Mouse (Mus musculus) liver, embryonic 13.5 days (tissue): ENCODE results near the gene Hist2h3c2. TPM values are rescaled to one million over a fixed set of nuclear protein-coding genes. Genes with fewer than 3 reads are reported as not detected.
"Not testable (repeated sequence)": the region's sequence is repeated elsewhere in the genome, so short reads cannot be mapped to it uniquely, and the experiment has no call there.

Experiments
- ATAC-seq: fragments of 200-750 bp; cut with Nextera tagmentation; 2 replicates; pipeline ENCODE4 v1.8.0; 2017; ENCODE audit warnings: low read depth, mild to moderate bottlenecking, moderate number of reproducible peaks, moderate library complexity
- DNase-seq: peaks from one replicate; pipeline ENCODE4 v3.0.0; 2022
- H3K27ac ChIP-seq: fragments of 300-500 bp; sonication (generic); 2 replicates; pipeline ENCODE4 v1.5.1; 2015; ENCODE audit warnings: moderate library complexity, mild to moderate bottlenecking, inconsistent platforms
- H3K27me3 ChIP-seq: fragments of 300-500 bp; sonication (generic); 2 replicates; pipeline ENCODE4 v1.6.1; 2015; ENCODE audit warnings: mild to moderate bottlenecking, inconsistent platforms
- H3K36me3 ChIP-seq: fragments of 300-500 bp; sonication (generic); 2 replicates; pipeline ENCODE4 v1.6.1; 2015; ENCODE audit warnings: mild to moderate bottlenecking, inconsistent platforms
- H3K4me1 ChIP-seq: fragments of 300-500 bp; sonication (generic); replicated peaks from 2 replicates; pipeline ENCODE4 v1.6.1; 2015; ENCODE audit warnings: inconsistent platforms
- H3K4me2 ChIP-seq: fragments of 300-500 bp; sonication (generic); 2 replicates; pipeline ENCODE4 v1.6.1; 2015; ENCODE audit warnings: inconsistent platforms, mild to moderate bottlenecking, moderate library complexity
- H3K4me3 ChIP-seq: fragments of 300-500 bp; sonication (generic); replicated peaks from 2 replicates; pipeline ENCODE4 v1.5.1; 2015; ENCODE audit warnings: mild to moderate bottlenecking, inconsistent platforms
- H3K9ac ChIP-seq: fragments of 300-500 bp; sonication (generic); 2 replicates; pipeline ENCODE4 v1.6.1; 2015; ENCODE audit warnings: mild to moderate bottlenecking, inconsistent platforms
- H3K9me3 ChIP-seq: fragments of 300-500 bp; sonication (generic); replicated peaks from 2 replicates; pipeline ENCODE4 v1.6.1; 2016; ENCODE audit warnings: inconsistent platforms
- WGBS: fragments of 180-500 bp; shearing (Covaris S2); methylation state at CpG from one replicate; pipeline ENCODE4 v1.1.7; 2015; ENCODE audit not compliant: insufficient replicate concordance; 5-methylcytosine and 5-hydroxymethylcytosine counted together
- polyA plus RNA-seq: library from polyadenylated mRNA; unstranded; fragments of >200 nt; fragmentation: Nextera tagmentation; extraction: Ambion mirVana; gene quantifications from 2 replicates; pipeline ENCODE4 v1.2.1, GENCODE M21; 2015

The Hist2h3c2 gene
- polyA plus RNA-seq, 1 experiment from 2014 or later: 20.7 TPM

- Histone ChIP-seq H3K4me1 (peaks cover 57% of the 10 kb centered on the region), H3K4me2 (no peak overlapping the region), H3K9ac (peak overlapping the region; percentile 52), H3K27ac (peak overlapping the region; percentile 89; the same call in 1 of the 2 replicates), H3K36me3 (no peaks in the 10 kb centered on the region), H3K9me3 (no peaks in the 10 kb centered on the region), H3K27me3 (no peaks in the 10 kb centered on the region), H3K4me3 (no peak overlapping the region)
- ATAC-seq (no peak), DNase-seq (no peak)
- WGBS: 63% methylated on average over 5 of the region's 5 CpGs
Observed at GRCm38 (mm10) chr3:96255926-96256593, 17.1 kb upstream of the Hist2h3c2 start.

DNA sequence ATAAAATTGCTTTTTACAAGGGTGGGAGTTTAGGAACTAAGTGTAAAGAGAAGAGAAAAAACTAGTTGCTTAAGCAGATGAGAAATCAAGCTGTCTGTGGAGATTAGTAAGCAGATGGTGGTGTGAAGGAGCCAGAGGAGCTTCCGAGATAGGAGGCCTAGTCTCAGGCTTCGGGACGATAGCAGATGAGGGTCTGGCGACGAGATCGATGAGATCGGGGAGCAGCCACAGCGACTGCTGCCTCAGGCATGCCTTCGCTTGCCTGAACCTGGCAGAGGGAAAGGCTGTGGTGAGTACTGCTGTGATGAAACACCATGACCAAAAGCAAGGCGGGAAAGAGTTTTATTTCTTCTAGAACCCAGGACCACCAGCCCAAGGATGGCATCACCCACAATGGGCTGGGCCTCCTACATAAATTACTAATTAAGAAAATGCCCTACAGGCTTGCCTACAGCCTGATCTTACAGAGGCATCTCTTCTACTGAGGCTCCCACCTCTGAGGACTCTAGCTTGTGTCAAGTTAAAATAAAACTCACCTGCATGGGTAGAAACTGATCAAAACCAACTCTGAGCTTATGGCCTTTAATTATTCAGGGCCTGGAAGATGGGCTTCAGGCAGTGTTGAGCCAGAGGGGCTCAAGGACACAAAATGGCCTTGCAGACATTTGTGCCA, 15.9 kb upstream of the Hist2h3c2 start:
- H3K9ac ChIP-seq: peak overlapping the region; percentile 68
- peak overlapping the region; percentile 49 for H3K4me2 ChIP-seq
- DNase-seq: peak; percentile 77
- ATAC-seq: peak; percentile 93
- peak overlapping the region; percentile 20; the same call in 1 of the 2 replicates for H3K4me3 ChIP-seq
- WGBS: 10% methylated on average over 10 of the region's 10 CpGs
- H3K4me1 ChIP-seq: peaks cover 66% of the 10 kb centered on the region
- no peaks in the 10 kb centered on the region for H3K27me3 ChIP-seq
- H3K27ac ChIP-seq: peak overlapping the region; percentile 89
- H3K36me3 ChIP-seq: no peaks in the 10 kb centered on the region
- H3K9me3 ChIP-seq: no peaks in the 10 kb centered on the region

DNA sequence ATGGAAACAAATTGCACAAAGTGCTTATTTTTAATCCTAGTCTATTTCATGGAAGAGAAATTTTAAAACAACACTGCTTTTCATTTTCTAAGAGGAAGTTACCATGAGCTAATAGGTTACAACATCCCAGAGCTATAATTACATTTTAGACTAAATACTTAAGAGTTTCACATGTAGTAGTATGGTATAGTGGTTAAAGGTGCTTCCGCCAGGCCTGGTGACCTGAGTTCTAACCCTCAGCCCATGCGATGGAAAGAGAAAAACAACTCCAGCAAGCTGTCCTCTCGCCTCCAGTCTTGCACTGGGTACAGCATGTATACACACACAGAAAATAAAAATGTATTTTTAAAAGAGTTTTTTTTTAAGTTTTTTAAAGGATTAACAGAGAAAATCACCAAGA, 12.9 kb upstream of the Hist2h3c2 start:
- Histone ChIP-seq H3K4me1 (peaks cover 82% of the 10 kb centered on the region), H3K27ac (peak overlapping the region; percentile 57; the same call in 1 of the 2 replicates), H3K9ac (no peak overlapping the region), H3K4me3 (no peak overlapping the region), H3K4me2 (no peak overlapping the region), H3K9me3 (no peaks in the 10 kb centered on the region), H3K36me3 (no peaks in the 10 kb centered on the region), H3K27me3 (no peaks in the 10 kb centered on the region)
- DNase-seq: no peak
- no peak for ATAC-seq
- WGBS: 73% methylated on average over 3 of the region's 3 CpGs

DNA sequence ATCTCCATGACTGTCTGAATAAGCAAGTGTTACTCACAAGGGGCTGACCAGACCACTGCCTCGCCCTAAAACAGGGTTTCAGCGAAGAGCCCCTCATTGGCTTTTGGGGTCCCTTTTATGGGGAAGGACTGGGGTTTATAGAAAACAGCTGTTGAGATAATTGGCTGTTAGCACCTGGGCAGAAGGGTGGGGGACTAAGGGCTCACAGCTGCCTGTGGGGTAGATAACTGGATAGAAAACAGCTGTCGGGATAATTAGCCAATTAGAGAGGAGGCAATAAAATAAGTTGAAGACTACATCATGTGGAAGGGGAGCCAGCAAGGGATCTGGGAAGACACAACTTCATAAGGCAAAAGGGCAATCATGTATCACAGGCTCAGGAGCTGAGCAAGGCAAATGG, 12.0 kb upstream of the Hist2h3c2 start:
- ATAC-seq (no peak), DNase-seq (no peak)
- peak overlapping the region; percentile 93 for H3K27ac ChIP-seq
- H3K9me3 ChIP-seq: no peaks in the 10 kb centered on the region
- WGBS: 49% methylated on average over 3 of the region's 3 CpGs
- peak overlapping the region; percentile 63 for H3K9ac ChIP-seq
- no peaks in the 10 kb centered on the region for H3K27me3 ChIP-seq
- H3K36me3 ChIP-seq: no peaks in the 10 kb centered on the region
- H3K4me2 ChIP-seq: peak overlapping the region; percentile 32
- H3K4me3 ChIP-seq: no peak overlapping the region
- H3K4me1 ChIP-seq: peaks cover 75% of the 10 kb centered on the region

DNA sequence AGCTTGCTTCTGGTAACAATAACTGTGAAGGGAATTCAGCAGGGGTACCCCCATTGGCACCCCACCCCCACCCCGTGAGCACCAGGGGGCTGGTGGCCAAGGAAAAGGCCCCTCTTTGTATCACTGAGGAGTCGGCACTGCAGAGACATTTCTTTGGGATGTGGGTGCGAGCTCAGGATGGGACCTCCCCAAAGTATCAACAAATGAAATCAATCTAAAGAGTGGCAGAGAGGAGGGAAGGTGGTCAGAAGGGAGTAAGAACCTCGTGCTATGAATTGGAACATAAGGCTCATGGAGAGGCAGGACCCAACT, 10.1 kb upstream of the Hist2h3c2 start:
- 62% methylated on average over 4 of the region's 4 CpGs for WGBS
- Histone ChIP-seq H3K4me1 (peaks cover 67% of the 10 kb centered on the region), H3K4me2 (peak overlapping the region; percentile 69), H3K27me3 (no peaks in the 10 kb centered on the region), H3K4me3 (peak overlapping the region; percentile 63), H3K9ac (peak overlapping the region; percentile 82), H3K27ac (peak overlapping the region; percentile 93), H3K9me3 (no peaks in the 10 kb centered on the region), H3K36me3 (no peaks in the 10 kb centered on the region)
- ATAC-seq (no peak), DNase-seq (no peak)

- Histone ChIP-seq H3K4me2 (peak overlapping the region; percentile 69), H3K27me3 (no peaks in the 10 kb centered on the region), H3K36me3 (no peaks in the 10 kb centered on the region), H3K9me3 (no peaks in the 10 kb centered on the region), H3K9ac (peak overlapping the region; percentile 82), H3K27ac (peak overlapping the region; percentile 93), H3K4me3 (peak overlapping the region; percentile 63), H3K4me1 (peaks cover 67% of the 10 kb centered on the region)
- no peak for DNase-seq
- WGBS: 44% methylated on average over 6 of the region's 6 CpGs
- no peak for ATAC-seq
Observed at GRCm38 (mm10) chr3:96248141-96249033, 9.5 kb upstream of the Hist2h3c2 start.

- H3K9me3 ChIP-seq: no peaks in the 10 kb centered on the region
- H3K4me3 ChIP-seq: peak overlapping the region; percentile 63
- H3K36me3 ChIP-seq: no peaks in the 10 kb centered on the region
- WGBS: 2% methylated on average over 11 of the region's 11 CpGs
- no peak for DNase-seq
- peak overlapping the region; percentile 93 for H3K27ac ChIP-seq
- H3K4me1 ChIP-seq: peaks cover 66% of the 10 kb centered on the region
- peak overlapping the region; percentile 82 for H3K9ac ChIP-seq
- ATAC-seq: no peak
- no peaks in the 10 kb centered on the region for H3K27me3 ChIP-seq
- peak overlapping the region; percentile 69 for H3K4me2 ChIP-seq
Observed at GRCm38 (mm10) chr3:96247356-96248140, 8.6 kb upstream of the Hist2h3c2 start.

- peaks cover 72% of the 10 kb centered on the region for H3K4me1 ChIP-seq
- H3K4me2 ChIP-seq: peak within 1 kb of the TSS; percentile 69
- H3K4me3 ChIP-seq: peak within 1 kb of the TSS; percentile 63
- H3K9me3 ChIP-seq, H3K27me3 ChIP-seq, H3K36me3 ChIP-seq, DNase-seq: not testable (repeated sequence)
- ATAC-seq: peak; percentile 83
- H3K9ac ChIP-seq: peak within 1 kb of the TSS; percentile 82
- H3K27ac ChIP-seq: peak within 1 kb of the TSS; percentile 93
- WGBS: no CpG with 5 or more reads among the region's 47 CpGs
Observed at GRCm38 (mm10) chr3:96246427-96246856, 7.5 kb upstream of the Hist2h3c2 start, which contains the start of gene Hist2h3c1. Gene Hist2h3c1, plus strand, starts transcription at chr3:96246685.

GRCm38 (mm10) chr3:96246018-96246417, 7.1 kb upstream of the Hist2h3c2 start:
- H3K4me3 ChIP-seq: peak overlapping the region; percentile 44
- WGBS: 0% methylated on average over 10 of the region's 21 CpGs
- H3K27ac ChIP-seq: peak overlapping the region; percentile 92
- DNase-seq, H3K27me3 ChIP-seq, H3K36me3 ChIP-seq, H3K9me3 ChIP-seq: not testable (repeated sequence)
- peaks cover 74% of the 10 kb centered on the region for H3K4me1 ChIP-seq
- ATAC-seq: peak; percentile 61
- H3K4me2 ChIP-seq: peak overlapping the region; percentile 47
- H3K9ac ChIP-seq: peak overlapping the region; percentile 63; the same call in 1 of the 2 replicates

GRCm38 (mm10) chr3:96245003-96245886, 6.3 kb upstream of the Hist2h3c2 start, which contains the start of gene Hist2h2aa1:
Gene Hist2h2aa1, plus strand, starts transcription at chr3:96245497.
- H3K4me3 ChIP-seq: peak within 1 kb of the TSS; percentile 66
- peak; percentile 83 for DNase-seq
- peak; percentile 72 for ATAC-seq
- peaks cover 73% of the 10 kb centered on the region for H3K4me1 ChIP-seq
- H3K27ac ChIP-seq: peak within 1 kb of the TSS; percentile 98
- WGBS: under 1% methylated on average over 38 of the region's 88 CpGs
- H3K9ac ChIP-seq: peak within 1 kb of the TSS; percentile 91
- H3K27me3 ChIP-seq, H3K9me3 ChIP-seq, H3K36me3 ChIP-seq: not testable (repeated sequence)
- peak within 1 kb of the TSS; percentile 77 for H3K4me2 ChIP-seq
